Mouse (Mus musculus) intestine, embryonic 14.5 days (tissue): ENCODE data around the gene Sgpl1. TPM values are rescaled to one million over a fixed set of nuclear protein-coding genes. Genes with fewer than 3 reads are reported as not detected.

Experiments used
- ATAC-seq: fragments of 200-750 bp; cut with Nextera tagmentation; replicated peaks from 2 replicates; pipeline ENCODE4 v1.8.0; 2017; ENCODE audit warnings: low read depth, moderate number of reproducible peaks, moderate TSS enrichment, moderate library complexity; ENCODE audit not compliant: low FRiP score, low TSS enrichment
- DNase-seq: peaks from one replicate; pipeline ENCODE4 v3.0.0-alpha.2; 2018; ENCODE audit warnings: low spot score
- H3K27ac ChIP-seq: fragments of 300-500 bp; sonication (generic); 2 replicates; pipeline ENCODE4 v1.5.1; 2014; ENCODE audit warnings: low read depth, mild to moderate bottlenecking, control low read depth
- H3K27me3 ChIP-seq: fragments of 300-500 bp; sonication (generic); replicated peaks from 2 replicates; pipeline ENCODE4 v1.6.1; 2014; ENCODE audit warnings: low read length, control low read depth; ENCODE audit not compliant: control insufficient read depth, insufficient read depth
- H3K36me3 ChIP-seq: fragments of 300-500 bp; sonication (generic); 2 replicates; pipeline ENCODE4 v1.6.1; 2014; ENCODE audit warnings: low read length, control low read depth; ENCODE audit not compliant: control insufficient read depth, insufficient read depth
- H3K4me1 ChIP-seq: fragments of 300-500 bp; sonication (generic); replicated peaks from 2 replicates; pipeline ENCODE4 v1.6.1; 2014; ENCODE audit warnings: low read length, control low read depth, mixed read lengths; ENCODE audit not compliant: control insufficient read depth, insufficient read depth
- H3K4me2 ChIP-seq: fragments of 300-500 bp; sonication (generic); 2 replicates; pipeline ENCODE4 v1.6.1; 2014; ENCODE audit warnings: low read length
- H3K4me3 ChIP-seq: fragments of 300-500 bp; sonication (generic); 2 replicates; pipeline ENCODE4 v1.5.1; 2014; ENCODE audit warnings: low read depth, low read length, control low read depth, mixed read lengths
- H3K9ac ChIP-seq: fragments of 300-500 bp; sonication (generic); 2 replicates; pipeline ENCODE4 v1.6.1; 2014; ENCODE audit warnings: mild to moderate bottlenecking, low read length
- H3K9me3 ChIP-seq: fragments of 300-500 bp; sonication (generic); 2 replicates; pipeline ENCODE4 v1.6.1; 2016; ENCODE audit warnings: low read length, control low read depth; ENCODE audit not compliant: control insufficient read depth
- WGBS: fragments of 180-500 bp; shearing (Covaris S2); extraction: QIAGEN DNeasy Blood & Tissue Kit; methylation state at CpG from one replicate; pipeline ENCODE4 v1.1.7; 2014; 5-methylcytosine and 5-hydroxymethylcytosine counted together
- polyA plus RNA-seq: library from polyadenylated mRNA; unstranded; fragments of >200 nt; fragmentation: Nextera tagmentation; extraction: Ambion mirVana; gene quantifications from 2 replicates; pipeline ENCODE4 v1.2.1, GENCODE M21; 2014

Sgpl1 gene
- polyA plus RNA-seq, 1 experiment from 2014 or later = 59.4 TPM

GRCm38 (mm10) chr10:61177751-61178150 lies 30.2 kb upstream of the Sgpl1 start:
- 82% methylated on average over 4 of the region's 4 CpGs for WGBS
- Histone ChIP-seq H3K9ac (no peak overlapping the region), H3K27me3 (no peaks in the 10 kb centered on the region), H3K4me3 (no peak overlapping the region), H3K4me1 (no peaks in the 10 kb centered on the region), H3K27ac (no peak overlapping the region), H3K9me3 (no peaks in the 10 kb centered on the region), H3K36me3 (no peaks in the 10 kb centered on the region), H3K4me2 (no peak overlapping the region)
- DNase-seq = no peak
- no peak for ATAC-seq

DNA sequence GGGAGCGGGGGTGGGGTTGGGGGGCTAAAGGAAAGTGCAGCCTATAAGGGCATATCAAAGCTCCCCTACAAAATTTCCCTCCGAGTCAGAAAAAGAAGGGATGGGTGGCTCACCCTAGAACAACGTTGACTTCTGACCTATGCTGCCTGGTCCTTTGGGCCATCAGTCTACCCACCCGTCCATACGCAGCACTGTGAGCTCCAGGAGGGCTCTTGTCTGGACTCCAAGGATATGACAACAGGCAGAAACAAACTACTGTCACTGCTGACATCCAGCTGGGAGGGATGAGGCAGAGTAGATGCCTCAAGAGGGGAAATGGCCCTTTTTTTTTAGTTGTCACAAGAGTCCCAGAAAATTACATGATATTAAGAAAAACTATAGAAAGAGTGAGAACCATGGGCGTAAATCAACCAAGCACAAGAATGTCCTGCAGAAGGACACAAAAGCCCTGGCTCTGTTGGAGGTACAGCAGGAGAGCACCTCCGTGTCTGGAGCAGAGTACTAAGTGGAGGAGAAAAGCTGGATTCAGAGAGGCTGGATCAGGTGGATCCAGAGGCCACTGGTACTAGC lies 28.8 kb upstream of the Sgpl1 start:
- 50% methylated on average over 7 of the region's 7 CpGs for WGBS
- H3K27me3 ChIP-seq = no peaks in the 10 kb centered on the region; the same call in 1 of the 2 replicates
- no peak overlapping the region for H3K27ac ChIP-seq
- H3K9ac ChIP-seq = no peak overlapping the region
- H3K4me1 ChIP-seq = no peaks in the 10 kb centered on the region
- peak overlapping the region; percentile 26 for H3K4me2 ChIP-seq
- ATAC-seq (no peak), DNase-seq (no peak)
- H3K9me3 ChIP-seq = no peaks in the 10 kb centered on the region
- H3K36me3 ChIP-seq = no peaks in the 10 kb centered on the region
- no peak overlapping the region for H3K4me3 ChIP-seq

GRCm38 (mm10) chr10:61175442-61176204 lies 28.1 kb upstream of the Sgpl1 start:
- no peak overlapping the region for H3K4me3 ChIP-seq
- peak overlapping the region; percentile 26 for H3K4me2 ChIP-seq
- H3K9me3 ChIP-seq = no peaks in the 10 kb centered on the region
- WGBS = 16% methylated on average over 24 of the region's 24 CpGs
- no peak overlapping the region for H3K27ac ChIP-seq
- no peak; the same call in 1 of the 2 replicates for ATAC-seq
- no peaks in the 10 kb centered on the region; the same call in 1 of the 2 replicates for H3K27me3 ChIP-seq
- no peaks in the 10 kb centered on the region for H3K36me3 ChIP-seq
- no peak overlapping the region for H3K9ac ChIP-seq
- DNase-seq = peak; percentile 69
- no peaks in the 10 kb centered on the region for H3K4me1 ChIP-seq

DNA sequence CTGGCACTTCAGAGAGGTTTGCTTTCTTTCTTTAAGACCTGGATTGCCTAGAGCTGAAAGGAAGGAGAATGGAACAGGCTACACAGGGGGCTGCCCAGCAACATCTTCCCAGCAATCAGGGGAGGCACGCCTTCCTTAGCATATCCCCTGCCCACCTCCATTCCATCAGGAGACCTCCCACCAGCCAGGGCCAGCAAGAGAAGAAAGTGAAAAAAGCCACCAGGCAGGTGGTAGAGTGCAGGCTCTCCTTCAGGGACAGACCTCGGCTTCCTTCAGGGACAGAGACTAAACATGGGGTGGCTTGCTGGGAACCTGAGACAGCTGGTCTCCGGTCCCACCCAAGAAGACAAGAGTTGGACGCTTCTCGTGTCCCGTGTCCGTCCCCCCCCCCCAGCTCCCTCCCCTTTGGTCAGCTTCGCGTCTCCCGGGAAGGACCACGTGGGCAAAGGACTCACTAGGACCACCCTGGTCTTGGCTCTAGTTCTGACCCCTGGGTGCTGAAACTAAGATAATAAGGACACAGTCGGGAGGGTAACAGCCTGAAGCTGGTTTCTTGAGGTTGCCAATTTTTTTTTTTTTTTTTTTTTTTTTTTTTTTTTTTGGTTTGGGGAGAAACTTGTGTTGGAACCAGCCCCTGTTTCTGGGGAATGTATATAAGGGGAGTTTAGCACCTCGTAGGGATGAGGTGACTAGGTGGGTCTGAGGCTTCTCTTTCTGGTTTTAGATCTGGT lies 27.4 kb upstream of the Sgpl1 start:
- no peak for DNase-seq
- WGBS = 34% methylated on average over 13 of the region's 13 CpGs
- no peaks in the 10 kb centered on the region; the same call in 1 of the 2 replicates for H3K27me3 ChIP-seq
- no peak for ATAC-seq
- no peaks in the 10 kb centered on the region for H3K36me3 ChIP-seq
- no peak overlapping the region for H3K4me2 ChIP-seq
- H3K9ac ChIP-seq = no peak overlapping the region
- no peak overlapping the region for H3K27ac ChIP-seq
- H3K9me3 ChIP-seq = no peaks in the 10 kb centered on the region
- no peak overlapping the region for H3K4me3 ChIP-seq
- no peaks in the 10 kb centered on the region for H3K4me1 ChIP-seq

DNA sequence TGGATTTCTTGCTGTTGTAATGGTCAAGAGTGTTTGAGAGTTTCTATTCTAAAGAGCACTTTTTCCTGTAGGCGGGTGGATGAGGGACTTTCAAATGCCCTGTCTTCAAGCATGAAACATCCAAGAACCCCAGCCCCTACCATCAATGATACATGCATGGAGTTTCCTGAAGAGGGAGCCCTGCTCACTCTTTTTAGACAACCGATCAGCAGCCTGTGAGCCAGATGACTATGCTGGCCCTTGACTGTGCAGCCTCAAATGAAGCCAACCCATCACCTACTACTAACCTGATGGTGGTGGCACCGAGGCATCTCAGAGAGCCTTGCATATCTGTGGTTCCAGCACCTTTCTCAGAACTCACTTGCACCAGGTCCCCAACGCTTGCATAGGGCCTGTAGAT lies 25.0 kb upstream of the Sgpl1 start:
- Histone ChIP-seq H3K36me3 (no peaks in the 10 kb centered on the region), H3K27ac (no peak overlapping the region), H3K27me3 (no peaks in the 10 kb centered on the region; the same call in 1 of the 2 replicates), H3K9me3 (no peaks in the 10 kb centered on the region), H3K4me2 (no peak overlapping the region), H3K4me3 (no peak overlapping the region), H3K4me1 (no peaks in the 10 kb centered on the region), H3K9ac (no peak overlapping the region)
- WGBS = 86% methylated on average over 4 of the region's 4 CpGs
- no peak for ATAC-seq
- no peak for DNase-seq

DNA sequence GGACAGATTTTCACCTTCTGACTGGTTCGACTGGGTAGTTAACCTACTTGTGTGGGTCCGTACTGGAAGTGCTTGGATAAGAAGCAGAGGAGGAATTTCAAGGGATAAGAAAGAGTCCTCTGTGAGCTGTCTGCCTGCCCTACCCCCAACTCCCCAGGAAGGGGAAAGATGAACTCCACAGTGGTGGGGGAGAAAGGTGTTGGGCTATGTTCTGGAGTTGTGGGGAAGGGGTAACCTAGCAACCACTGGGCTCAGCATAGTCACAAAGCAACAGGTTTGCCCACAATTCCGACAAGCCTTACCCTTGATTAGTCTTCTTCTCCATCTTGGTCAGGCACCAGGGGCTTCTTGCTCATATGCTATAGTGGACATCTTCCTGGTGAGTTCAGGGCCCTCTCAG lies 24.2 kb upstream of the Sgpl1 start, which contains the start of gene Tbata:
Gene Tbata (plus strand): TSS at position 301 of the 400 bp plus-strand sequence.
- Histone ChIP-seq H3K4me3 (no peak within 1 kb of the TSS), H3K4me2 (no peak within 1 kb of the TSS), H3K27me3 (no peaks in the 10 kb centered on the region; the same call in 1 of the 2 replicates), H3K9me3 (no peaks in the 10 kb centered on the region), H3K4me1 (no peaks in the 10 kb centered on the region), H3K9ac (no peak within 1 kb of the TSS), H3K36me3 (no peaks in the 10 kb centered on the region), H3K27ac (no peak within 1 kb of the TSS)
- DNase-seq (no peak), ATAC-seq (no peak)
- 69% methylated on average over 3 of the region's 3 CpGs for WGBS

DNA sequence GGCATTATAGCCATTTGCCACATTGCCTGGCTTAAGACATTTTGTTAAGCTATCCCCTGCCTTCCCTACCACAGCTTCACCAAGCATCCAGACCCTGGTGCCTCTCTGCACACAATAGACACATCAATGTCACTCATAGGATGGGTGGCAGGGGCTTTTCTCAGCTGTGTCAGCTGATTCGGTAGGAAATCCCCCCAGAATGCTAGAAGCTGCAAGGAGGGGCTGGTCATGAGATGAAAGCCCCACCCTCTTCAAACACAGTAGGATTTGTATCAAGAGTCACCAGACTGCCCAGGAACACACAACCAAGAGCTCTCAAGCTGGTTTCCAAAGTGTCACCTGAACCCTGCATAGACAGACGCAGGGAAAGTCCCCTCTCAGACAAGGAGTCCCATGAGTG lies 20.9 kb upstream of the Sgpl1 start:
- H3K9ac ChIP-seq = no peak overlapping the region
- 59% methylated on average over 2 of the region's 2 CpGs for WGBS
- no peaks in the 10 kb centered on the region for H3K4me1 ChIP-seq
- H3K4me3 ChIP-seq = no peak overlapping the region
- H3K36me3 ChIP-seq = no peaks in the 10 kb centered on the region
- DNase-seq (no peak), ATAC-seq (no peak)
- no peak overlapping the region for H3K27ac ChIP-seq
- no peak overlapping the region for H3K4me2 ChIP-seq
- no peaks in the 10 kb centered on the region for H3K9me3 ChIP-seq
- H3K27me3 ChIP-seq = no peaks in the 10 kb centered on the region; the same call in 1 of the 2 replicates

GRCm38 (mm10) chr10:61167333-61168096 lies 20.0 kb upstream of the Sgpl1 start:
- no peak for ATAC-seq
- Histone ChIP-seq H3K4me2 (no peak overlapping the region), H3K27me3 (no peaks in the 10 kb centered on the region; the same call in 1 of the 2 replicates), H3K36me3 (no peaks in the 10 kb centered on the region), H3K9me3 (no peaks in the 10 kb centered on the region), H3K9ac (no peak overlapping the region), H3K27ac (no peak overlapping the region), H3K4me3 (no peak overlapping the region), H3K4me1 (no peaks in the 10 kb centered on the region)
- DNase-seq = no peak
- 40% methylated on average over 9 of the region's 9 CpGs for WGBS
